Mouse (Mus musculus): ENCODE data around the gene Draxin.
"Not testable (repeated sequence)": the region's sequence is repeated elsewhere in the genome, so short reads cannot be mapped to it uniquely, and the experiment has no call there.

Draxin gene

DNA sequence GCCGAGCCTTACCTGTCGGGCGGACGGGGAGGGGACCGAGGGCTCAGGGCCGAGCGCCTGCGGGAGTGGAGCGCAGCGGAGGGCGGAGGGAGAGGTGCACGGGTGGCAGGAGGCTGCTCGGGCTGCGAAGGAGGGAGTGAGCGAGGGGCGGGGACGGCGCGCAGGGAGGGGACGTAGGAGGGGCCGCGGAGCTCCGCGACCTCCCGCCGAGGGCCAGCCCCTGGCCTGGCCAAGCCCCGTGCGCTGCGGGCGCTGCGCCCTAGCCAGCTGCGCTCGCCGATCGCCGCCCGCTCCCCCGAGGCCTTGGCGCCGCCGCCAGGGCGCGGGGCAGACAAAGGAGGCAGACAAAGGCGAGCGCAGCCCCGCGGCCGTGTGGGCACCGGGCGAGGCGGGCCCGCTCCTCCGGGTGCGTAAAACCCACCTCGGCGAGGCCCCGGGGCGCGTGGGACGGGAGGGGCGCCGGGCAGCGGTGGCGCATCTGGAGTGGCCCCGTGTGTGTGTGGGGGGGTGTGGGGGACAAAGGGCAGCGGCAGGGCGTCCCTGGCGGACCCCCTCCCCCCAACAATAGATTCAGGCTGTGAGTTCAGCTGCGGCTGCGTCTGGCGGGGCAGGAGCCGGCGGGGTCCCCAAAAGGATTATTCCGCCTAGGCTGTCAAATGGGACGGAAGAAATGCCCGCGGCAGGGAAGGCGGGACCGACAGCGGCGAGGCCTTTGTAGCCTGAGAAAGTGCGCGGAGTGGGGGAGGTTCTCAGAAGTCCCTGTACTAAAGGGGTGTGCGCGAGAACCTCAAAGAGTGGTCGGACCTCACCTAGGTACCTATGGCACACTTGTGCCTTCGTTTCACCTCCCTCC lies at the start of gene Draxin:
Gene Draxin, minus strand, starts transcription at position 138 of the 853 bp plus-strand sequence.
- DNase-seq (ENCODE audit: low read depth in 1 of 2, low spot score in 2 of 2), result no peak

GRCm38 (mm10) chr4:148177716-148178115 lies 47.2 kb upstream of the Draxin start:
- DNase-seq (ENCODE audit: low read depth in 1 of 2, low spot score in 2 of 2), result no peak

DNA sequence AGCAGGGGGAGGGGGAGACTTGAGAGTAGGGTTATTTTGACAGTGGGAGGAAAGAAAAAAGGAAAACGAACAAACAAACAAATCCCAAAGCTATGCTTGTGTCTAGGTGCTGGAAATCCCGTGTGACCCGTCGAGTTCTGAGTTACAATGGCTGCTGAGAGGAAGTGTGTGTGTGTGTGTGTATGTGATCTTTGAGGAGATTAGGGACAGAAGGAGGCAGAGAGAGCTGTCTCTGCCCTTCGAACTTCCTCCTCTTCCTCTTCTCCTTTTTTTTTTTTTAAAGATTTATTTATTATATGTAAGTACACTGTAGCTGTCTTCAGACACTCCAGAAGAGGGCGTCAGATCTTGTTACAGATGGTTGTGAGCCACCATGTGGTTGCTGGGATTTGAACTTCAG lies 46.1 kb upstream of the Draxin start:
- DNase-seq (ENCODE audit: low read depth in 1 of 2, low spot score in 2 of 2), result not testable (repeated sequence)

GRCm38 (mm10) chr4:148174495-148174862 lies 44.0 kb upstream of the Draxin start:
- DNase-seq (ENCODE audit: low read depth in 1 of 2, low spot score in 2 of 2), result no peak

- DNase-seq (ENCODE audit: low read depth in 1 of 2, low spot score in 2 of 2), result no peak
These were observed 43.5 kb upstream of the Draxin start for GRCm38 (mm10) chr4:148173811-148174494.

DNA sequence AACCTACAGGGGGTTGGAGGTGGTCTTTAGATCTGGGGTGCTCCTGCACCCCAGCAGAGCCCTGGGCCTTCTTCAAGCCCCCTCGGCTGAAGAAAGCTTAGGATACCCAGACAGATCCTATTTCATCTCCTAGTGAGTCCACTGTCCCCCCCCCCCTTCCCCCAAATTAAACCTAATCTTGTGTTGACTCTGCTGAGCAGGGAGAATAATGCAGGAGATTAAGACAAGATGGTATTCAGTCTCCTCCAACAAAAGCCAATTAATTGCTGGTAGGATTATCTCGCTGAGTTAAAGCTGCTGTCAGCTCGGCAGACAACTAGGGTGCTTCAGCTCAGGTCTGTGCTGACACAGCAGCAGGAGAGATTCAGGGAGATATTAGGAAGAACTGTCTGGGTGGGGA lies 40.8 kb upstream of the Draxin start:
- no peak for DNase-seq (ENCODE audit: low read depth in 1 of 2, low spot score in 2 of 2)

DNA sequence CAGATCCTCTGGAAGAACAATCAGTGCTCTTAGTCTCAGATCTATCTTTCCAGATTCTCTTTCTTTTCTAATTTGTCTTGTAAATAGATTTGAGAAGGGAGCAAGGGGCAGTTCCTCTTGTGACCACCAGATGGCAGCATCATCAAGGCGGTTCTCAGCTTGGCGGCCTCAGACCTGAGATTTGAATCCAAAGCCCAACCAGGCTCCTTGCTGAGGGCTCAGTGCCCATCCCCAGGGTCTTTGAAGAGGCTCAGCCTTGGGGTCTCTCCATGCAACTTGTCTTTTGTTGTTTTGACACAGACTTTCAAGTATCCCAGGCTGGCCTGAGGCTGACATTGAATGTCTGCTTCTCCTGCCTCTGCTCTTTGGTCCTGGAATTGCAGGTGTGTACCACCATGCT lies 40.3 kb upstream of the Draxin start:
- DNase-seq (ENCODE audit: low read depth in 1 of 2, low spot score in 2 of 2), result peak in 1 of 2 experiments; percentile 23

GRCm38 (mm10) chr4:148169586-148169985 lies 39.1 kb upstream of the Draxin start:
- no peak for DNase-seq (ENCODE audit: low read depth in 1 of 2, low spot score in 2 of 2)

- DNase-seq (ENCODE audit: low read depth in 1 of 2, low spot score in 2 of 2), result no peak
These were observed 37.8 kb upstream of the Draxin start for GRCm38 (mm10) chr4:148168287-148168686.

DNA sequence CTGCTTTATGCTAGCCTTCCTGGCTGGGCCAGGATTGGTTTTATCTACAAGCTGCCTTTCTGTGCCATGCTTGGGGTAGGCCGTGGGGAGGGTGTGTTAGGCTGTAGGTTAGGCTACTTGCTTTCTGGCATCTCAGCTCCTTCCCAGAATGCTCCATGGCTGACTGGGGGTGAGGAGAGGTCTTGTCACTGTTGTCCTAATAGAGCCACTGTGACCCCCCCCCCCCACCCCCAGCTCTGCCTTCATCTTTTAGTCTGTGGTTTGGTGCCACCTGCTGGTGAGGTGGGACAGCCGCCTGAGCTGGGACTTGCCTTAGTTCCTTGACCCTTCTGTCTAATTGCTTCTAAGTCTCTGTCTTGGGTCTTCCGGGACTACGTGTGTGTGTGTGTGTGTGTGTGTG lies 36.5 kb upstream of the Draxin start:
- DNase-seq (ENCODE audit: low read depth in 1 of 2, low spot score in 2 of 2), result peak in 1 of 2 experiments; percentile 30

DNA sequence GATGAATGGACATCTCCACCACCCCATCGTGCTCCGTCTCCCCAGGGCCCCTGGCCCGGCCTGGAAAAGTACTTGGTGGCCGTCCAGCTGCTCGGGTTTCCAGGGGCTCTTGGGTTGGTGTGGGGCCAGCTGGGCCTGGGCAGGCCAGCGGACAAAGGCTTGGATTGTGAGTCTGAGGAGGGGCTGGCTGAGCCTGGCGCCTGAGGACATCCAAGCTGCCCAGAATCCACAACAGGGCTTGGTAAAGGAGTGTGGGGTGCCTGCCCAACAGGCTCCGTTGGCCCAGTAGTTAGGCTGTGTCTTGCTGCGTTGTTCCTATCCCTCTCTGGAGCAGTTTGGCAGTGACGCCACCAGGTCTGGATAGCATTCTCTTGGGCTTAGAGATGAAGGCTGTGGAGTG lies 35.9 kb upstream of the Draxin start:
- no peak for DNase-seq (ENCODE audit: low read depth in 1 of 2, low spot score in 2 of 2)

- DNase-seq (ENCODE audit: low read depth in 1 of 2, low spot score in 2 of 2), result no peak
These were observed 35.1 kb upstream of the Draxin start for GRCm38 (mm10) chr4:148165551-148165950.

- DNase-seq (ENCODE audit: low read depth in 1 of 2, low spot score in 2 of 2), result no peak
These were observed 34.0 kb upstream of the Draxin start for GRCm38 (mm10) chr4:148164461-148164860.

- peak in 1 of 2 experiments; percentile 62 for DNase-seq (ENCODE audit: low read depth in 1 of 2, low spot score in 2 of 2)
These were observed 33.5 kb upstream of the Draxin start for GRCm38 (mm10) chr4:148164002-148164439.

- DNase-seq (ENCODE audit: low read depth in 1 of 2, low spot score in 2 of 2), result no peak
These were observed 30.2 kb upstream of the Draxin start, which contains the start of the genes Fbxo44 and Fbxo2 for GRCm38 (mm10) chr4:148160436-148161390. Gene Fbxo44, minus strand, starts transcription at chr4:148160482. Gene Fbxo2, plus strand, starts transcription at chr4:148160621.

DNA sequence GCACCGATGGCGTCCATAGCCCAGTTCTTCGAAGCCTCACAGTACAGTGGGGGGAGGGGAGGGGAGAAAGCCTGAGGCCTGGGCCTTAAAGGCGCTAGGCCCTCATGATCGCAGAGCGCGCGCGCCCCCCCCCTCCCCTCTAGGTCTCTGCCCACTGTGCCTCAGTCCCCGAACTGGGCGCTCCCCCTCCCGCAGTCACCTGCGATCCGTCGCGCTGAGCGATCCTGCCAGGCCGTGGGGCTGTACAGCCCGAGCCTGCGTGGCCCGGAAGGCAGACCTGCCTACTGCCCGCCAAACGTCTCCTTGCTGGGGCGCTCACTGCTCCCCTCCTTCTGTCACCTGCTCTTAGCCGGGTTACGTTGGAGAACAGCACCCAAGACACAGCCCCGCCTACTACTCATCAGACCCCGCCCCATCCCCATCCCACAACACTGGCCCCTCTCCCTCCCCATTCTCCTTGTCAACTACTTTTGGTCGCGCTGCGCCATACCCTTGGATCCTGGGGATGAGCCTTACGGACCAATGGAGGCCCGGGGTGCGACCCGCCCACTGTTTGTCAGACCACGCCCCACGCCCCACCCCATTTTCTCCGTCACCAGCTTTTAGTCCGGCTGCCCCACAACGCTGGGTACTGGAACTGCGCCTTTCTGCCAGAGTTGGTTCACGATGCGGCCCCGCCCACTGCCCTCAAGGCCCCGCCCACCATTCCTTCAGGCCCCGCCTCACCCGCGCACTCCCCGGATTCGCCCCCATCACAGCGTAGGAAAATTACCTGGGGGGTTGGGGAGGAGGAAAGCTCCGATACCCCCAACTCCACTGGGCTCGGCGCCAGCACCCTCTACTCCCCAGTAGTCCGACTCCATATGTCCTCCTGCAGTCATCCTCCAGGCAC lies 29.3 kb upstream of the Draxin start:
- DNase-seq (ENCODE audit: low read depth in 1 of 2, low spot score in 2 of 2), result peak; percentile 68 to 88

DNA sequence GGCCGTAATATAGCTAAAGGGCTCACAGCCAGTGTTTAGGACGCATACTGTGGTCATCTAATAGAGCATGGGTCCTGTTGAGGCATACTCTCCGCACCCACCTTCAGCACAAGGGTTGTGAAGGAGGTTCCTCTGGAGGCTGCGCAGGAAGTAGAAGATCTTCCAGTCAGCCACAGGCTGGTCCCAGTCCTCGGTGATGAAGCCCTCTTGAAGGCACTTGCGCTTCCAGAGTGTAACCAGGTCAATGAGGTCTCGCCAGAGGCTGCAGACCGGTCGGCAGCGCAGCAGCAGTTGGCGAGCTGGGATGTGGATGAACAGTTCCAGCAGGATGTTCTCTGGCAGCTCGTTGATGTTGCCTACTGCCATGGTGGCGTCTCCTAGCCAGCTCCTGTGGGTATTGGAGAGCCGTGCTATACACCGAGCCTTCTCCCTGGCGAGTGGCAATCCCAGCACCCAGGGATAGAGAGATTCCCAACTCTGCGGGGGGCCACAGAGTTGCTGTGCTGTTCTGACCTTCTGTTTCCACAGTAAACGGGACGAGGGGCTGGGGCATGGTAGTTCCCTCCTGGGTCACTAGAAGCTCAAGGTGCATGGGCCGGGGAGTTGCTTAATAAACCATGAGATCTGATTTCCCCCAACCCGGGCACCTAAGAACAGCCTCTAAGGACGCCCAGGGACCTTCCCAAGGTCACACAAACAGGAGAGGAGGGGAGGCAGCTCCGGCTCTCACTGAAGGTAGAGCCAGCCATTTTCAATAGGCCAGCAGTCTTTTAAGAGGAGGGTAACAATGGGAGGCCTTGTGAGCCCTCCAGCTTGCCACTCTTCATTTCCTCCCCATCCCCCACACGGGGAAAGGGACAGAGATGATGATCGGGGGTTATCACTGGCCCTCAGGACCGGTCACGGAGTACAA lies 28.2 kb upstream of the Draxin start:
- DNase-seq (ENCODE audit: low read depth in 1 of 2, low spot score in 2 of 2), result no peak

- DNase-seq (ENCODE audit: low read depth in 1 of 2, low spot score in 2 of 2), result no peak
These were observed 24.5 kb upstream of the Draxin start for GRCm38 (mm10) chr4:148154982-148155381.

DNA sequence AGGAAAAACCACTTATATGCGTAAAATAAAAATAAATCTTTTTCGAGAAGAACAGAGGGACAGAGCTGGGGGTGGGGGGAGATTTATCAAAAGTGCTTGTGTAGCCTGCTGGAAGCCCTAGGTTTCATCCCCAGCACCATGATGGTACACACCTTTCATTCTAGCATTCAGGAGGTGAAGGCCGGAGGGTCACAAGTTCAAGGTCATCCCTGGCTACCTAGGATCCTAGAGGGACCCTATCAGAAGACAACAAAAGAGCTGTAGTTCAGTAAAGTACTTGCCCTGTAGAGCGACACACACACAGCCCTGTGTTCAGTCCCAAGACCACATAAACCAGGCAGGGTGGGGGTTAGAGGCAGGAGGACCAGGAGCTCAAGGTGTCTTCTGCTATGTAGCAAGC lies 23.5 kb upstream of the Draxin start:
- DNase-seq (ENCODE audit: low read depth in 1 of 2, low spot score in 2 of 2), result no peak
